Mouse (Mus musculus) stomach, postnatal 0 days (tissue): ENCODE data around the gene Olfr286.

ENCODE experiments used
- CTCF ChIP-seq: IDR thresholded peaks from 2 replicates; pipeline ENCODE4 v1.5.1; 2016; ENCODE audit warnings: antibody characterized with exemption, low read depth, mild to moderate bottlenecking, moderate library complexity
- EP300 ChIP-seq: optimal IDR thresholded peaks from 2 replicates; pipeline ENCODE3; 2016; ENCODE audit warnings: antibody characterized with exemption

DNA sequence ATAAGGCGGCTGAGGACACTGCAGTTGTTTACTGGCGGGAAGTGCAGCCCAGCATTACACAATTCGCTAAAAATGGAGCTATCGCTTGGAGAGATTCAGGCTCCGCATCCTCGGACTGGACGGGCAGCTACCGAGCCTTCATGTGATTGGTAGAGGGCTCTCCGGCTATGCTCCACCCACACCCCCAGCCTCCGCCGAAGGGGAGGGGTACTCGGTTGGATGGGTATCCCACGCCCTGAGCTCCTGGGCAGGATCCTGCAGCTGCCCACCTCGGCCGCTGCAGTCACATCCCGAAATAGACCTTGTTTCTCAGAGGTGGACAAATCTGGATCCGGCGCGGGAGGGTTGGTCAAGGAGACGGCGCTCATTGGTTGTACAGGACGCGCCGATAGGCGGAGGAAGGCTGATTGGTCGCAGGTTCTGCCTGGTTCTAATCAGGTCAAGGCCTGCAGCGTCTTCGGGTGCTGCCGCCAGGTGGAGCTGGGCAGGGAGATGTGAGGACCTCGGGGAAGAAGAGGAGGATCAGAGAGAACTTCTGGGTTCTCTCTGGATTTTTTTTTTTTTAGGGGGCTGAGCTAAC, 53.0 kb downstream of the Olfr286 start:
- TF ChIP-seq EP300 (no peak), CTCF (peak; percentile 93)
